Mouse (Mus musculus) frontal cortex, adult (tissue): ENCODE measurements around the gene Itsn1.
A peak's percentile ranks its signal among the peaks of the same experiment; 100 is the strongest.

Experiments used
- ATAC-seq: cut with Nextera tagmentation; 2 replicates; pipeline ENCODE4 v1.9.2; 2017; ENCODE audit warnings: mild to moderate bottlenecking, moderate library complexity, mixed read lengths; ENCODE audit not compliant: low TSS enrichment

Itsn1 gene

GRCm38 (mm10) chr16:91730446-91730845 is 1.4 kb downstream of the Itsn1 start:
- ATAC-seq = no peak

GRCm38 (mm10) chr16:91732816-91733215 is 3.7 kb downstream of the Itsn1 start:
- no peak for ATAC-seq

- ATAC-seq = no peak
Observed at GRCm38 (mm10) chr16:91734771-91735170, 5.7 kb downstream of the Itsn1 start.

- ATAC-seq = no peak
Observed at GRCm38 (mm10) chr16:91736046-91736816, 7.2 kb downstream of the Itsn1 start.

- ATAC-seq = no peak
Observed at GRCm38 (mm10) chr16:91738505-91738904, 9.4 kb downstream of the Itsn1 start.

- no peak for ATAC-seq
Observed at GRCm38 (mm10) chr16:91740184-91740917, 11.3 kb downstream of the Itsn1 start.

GRCm38 (mm10) chr16:91740918-91741255 is 11.8 kb downstream of the Itsn1 start:
- ATAC-seq = no peak

GRCm38 (mm10) chr16:91743055-91743454 is 14.0 kb downstream of the Itsn1 start:
- no peak for ATAC-seq

GRCm38 (mm10) chr16:91746101-91746950 is 17.2 kb downstream of the Itsn1 start:
- peak; percentile 89 for ATAC-seq

- ATAC-seq = no peak
Observed at GRCm38 (mm10) chr16:91747567-91747966, 18.5 kb downstream of the Itsn1 start.

- ATAC-seq = no peak
Observed at GRCm38 (mm10) chr16:91751644-91752385, 22.7 kb downstream of the Itsn1 start.

- no peak for ATAC-seq
Observed at GRCm38 (mm10) chr16:91753611-91754010, 24.5 kb downstream of the Itsn1 start.

- no peak for ATAC-seq
Observed at GRCm38 (mm10) chr16:91754957-91755356, 25.9 kb downstream of the Itsn1 start.

GRCm38 (mm10) chr16:91761202-91761601 is 32.1 kb downstream of the Itsn1 start:
- no peak for ATAC-seq

GRCm38 (mm10) chr16:91761761-91762160 is 32.7 kb downstream of the Itsn1 start:
- ATAC-seq = no peak

GRCm38 (mm10) chr16:91762476-91762875 is 33.4 kb downstream of the Itsn1 start:
- ATAC-seq = no peak

- no peak for ATAC-seq
Observed at GRCm38 (mm10) chr16:91763975-91764374, 34.9 kb downstream of the Itsn1 start.

- ATAC-seq = no peak
Observed at GRCm38 (mm10) chr16:91764414-91764813, 35.3 kb downstream of the Itsn1 start.

GRCm38 (mm10) chr16:91765121-91765815 is 36.2 kb downstream of the Itsn1 start:
- ATAC-seq = peak; percentile 42; the same call in 1 of the 2 replicates

GRCm38 (mm10) chr16:91765816-91766210 is 36.7 kb downstream of the Itsn1 start:
- ATAC-seq = no peak

- no peak for ATAC-seq
Observed at GRCm38 (mm10) chr16:91767165-91767701, 38.2 kb downstream of the Itsn1 start.
